Mouse (Mus musculus) embryonic fibroblast, embryonic 13.5 days (primary cell): ENCODE data around the gene Capn2. TPM values are rescaled to one million over a fixed set of nuclear protein-coding genes. Genes with fewer than 3 reads are reported as not detected.

Experiments used
- H3K27ac ChIP-seq: 2 replicates; pipeline ENCODE4 v1.5.1; 2012; ENCODE audit warnings: low read length, control low read depth, inconsistent platforms; ENCODE audit not compliant: insufficient read depth
- H3K4me1 ChIP-seq: 2 replicates; pipeline ENCODE4 v1.6.1; 2011; ENCODE audit warnings: low read length; ENCODE audit not compliant: control insufficient read depth, insufficient read depth
- H3K4me3 ChIP-seq: 2 replicates; pipeline ENCODE4 v1.5.1; 2011; ENCODE audit warnings: mild to moderate bottlenecking, control low read depth, low read length; ENCODE audit not compliant: insufficient read depth
- CTCF ChIP-seq: IDR thresholded peaks from 2 replicates; pipeline ENCODE4 v1.5.1; 2011; ENCODE audit warnings: mild to moderate bottlenecking, control low read depth, low read length, moderate library complexity, borderline replicate concordance; ENCODE audit not compliant: insufficient read depth
- POLR2A ChIP-seq: IDR thresholded peaks from 2 replicates; pipeline ENCODE4 v1.6.1; 2011; ENCODE audit warnings: low read depth, mild to moderate bottlenecking, control low read depth, low read length, moderate library complexity
- polyA plus RNA-seq: library from polyadenylated mRNA; stranded (reverse); fragments of >200 nt; gene quantifications from 2 replicates; pipeline ENCODE4 v1.2.4, GENCODE M21; 2011; ENCODE audit warnings: low read depth; ENCODE audit not compliant: missing spikeins, insufficient read length

Capn2 gene
- polyA plus RNA-seq, 1 experiment = 244 TPM

- H3K4me1 ChIP-seq = no peaks in the 10 kb centered on the region
- TF ChIP-seq CTCF (no peak), POLR2A (no peak)
- H3K27ac ChIP-seq = no peak overlapping the region
- H3K4me3 ChIP-seq = no peak overlapping the region
These were observed 64.9 kb downstream of the Capn2 start for GRCm38 (mm10) chr1:182452473-182452872.

GRCm38 (mm10) chr1:182448276-182449035 lies 69.0 kb downstream of the Capn2 start:
- Histone ChIP-seq H3K4me1 (no peaks in the 10 kb centered on the region), H3K4me3 (no peak overlapping the region), H3K27ac (no peak overlapping the region)
- no peak for TF ChIP-seq CTCF

GRCm38 (mm10) chr1:182444116-182444515 lies 73.3 kb downstream of the Capn2 start:
- no peak for TF ChIP-seq POLR2A
- Histone ChIP-seq H3K4me3 (no peak overlapping the region), H3K4me1 (no peaks in the 10 kb centered on the region)

GRCm38 (mm10) chr1:182441791-182442473 lies 75.5 kb downstream of the Capn2 start:
- no peak overlapping the region for H3K4me3 ChIP-seq
- H3K4me1 ChIP-seq = no peaks in the 10 kb centered on the region
- no peak for TF ChIP-seq POLR2A
- TF ChIP-seq CTCF = no peak
- no peak overlapping the region for H3K27ac ChIP-seq

More at GRCm38 (mm10) chr1:182444116-182444515, 73.3 kb downstream of the Capn2 start:
- no peak overlapping the region for H3K27ac ChIP-seq

- H3K4me3 ChIP-seq = no peak overlapping the region
- no peak for TF ChIP-seq CTCF
- TF ChIP-seq POLR2A = no peak
These were observed 77.7 kb downstream of the Capn2 start for GRCm38 (mm10) chr1:182439546-182440222.

GRCm38 (mm10) chr1:182436746-182437145 lies 80.7 kb downstream of the Capn2 start:
- Histone ChIP-seq H3K4me3 (no peak overlapping the region), H3K27ac (no peak overlapping the region), H3K4me1 (no peaks in the 10 kb centered on the region)
- TF ChIP-seq CTCF = no peak
- TF ChIP-seq POLR2A = no peak

More at GRCm38 (mm10) chr1:182439546-182440222, 77.7 kb downstream of the Capn2 start:
- H3K4me1 ChIP-seq = no peaks in the 10 kb centered on the region
- no peak overlapping the region for H3K27ac ChIP-seq

- H3K4me3 ChIP-seq = no peak overlapping the region
- TF ChIP-seq POLR2A = no peak
- TF ChIP-seq CTCF = no peak
These were observed 85.3 kb downstream of the Capn2 start for GRCm38 (mm10) chr1:182432059-182432458.

GRCm38 (mm10) chr1:182430676-182431075 lies 86.7 kb downstream of the Capn2 start:
- Histone ChIP-seq H3K4me3 (no peak overlapping the region), H3K27ac (no peak overlapping the region), H3K4me1 (no peaks in the 10 kb centered on the region)
- TF ChIP-seq CTCF = no peak
- no peak for TF ChIP-seq POLR2A

More at GRCm38 (mm10) chr1:182432059-182432458, 85.3 kb downstream of the Capn2 start:
- Histone ChIP-seq H3K4me1 (no peaks in the 10 kb centered on the region), H3K27ac (no peak overlapping the region)

- TF ChIP-seq CTCF (no peak), POLR2A (no peak)
- H3K27ac ChIP-seq = no peak overlapping the region
- H3K4me1 ChIP-seq = no peaks in the 10 kb centered on the region
- H3K4me3 ChIP-seq = no peak overlapping the region
These were observed 87.6 kb downstream of the Capn2 start for GRCm38 (mm10) chr1:182429826-182430225.

GRCm38 (mm10) chr1:182427426-182427825 lies 90.0 kb downstream of the Capn2 start:
- H3K27ac ChIP-seq = no peak overlapping the region
- no peaks in the 10 kb centered on the region for H3K4me1 ChIP-seq
- TF ChIP-seq CTCF (no peak), POLR2A (no peak)
- H3K4me3 ChIP-seq = no peak overlapping the region
